ENCODE assay signal across 34 mouse cellular contexts in genomic region chr6:53120385-53120784, GRCm38 (mm10).
"Had no signal": no experiment of that assay in that cellular context is flagged by ENCODE, and none has a peak within 500 bp of the region (broad histone marks: within the 10 kb centered on the region; RNA-seq: fewer than 3 reads in every experiment).

No protein-coding gene starts in this region.

- H3K27me3 ChIP-seq: heart, embryonic 12.5 days; heart, embryonic 13.5 days; heart, embryonic 15.5 days; hindbrain, embryonic 12.5 days; hindbrain, embryonic 13.5 days; hindbrain, embryonic 15.5 days; intestine, embryonic 15.5 days; kidney, embryonic 15.5 days had no signal

- H3K9me3 ChIP-seq: heart, embryonic 15.5 days; hindbrain, embryonic 10.5 days; hindbrain, embryonic 12.5 days; hindbrain, embryonic 13.5 days; hindbrain, embryonic 15.5 days; intestine, embryonic 15.5 days; kidney, embryonic 15.5 days had no signal

- DNase-seq: heart, postnatal 10 days; heart, postnatal 14 days; heart, postnatal 36 days; heart, postnatal 4 days; kidney, adult 11 months; kidney, adult 18-20 months; kidney, adult 2 months; kidney, adult 8-10 months; kidney, adult 9 months; kidney, postnatal 10 days; kidney, postnatal 14 days; kidney, postnatal 25 days; kidney, postnatal 36 days; kidney, postnatal 4 days; layer of hippocampus, adult 9-11 months; layer of hippocampus, postnatal 36 days had no signal

- ATAC-seq: hindbrain, embryonic 16.5 days; hindbrain, postnatal 0 days; inflammation-experienced regulatory T-cells, adult 6 months; intestine, embryonic 15.5 days; intestine, embryonic 16.5 days; intestine, postnatal 0 days had no signal

- H3K4me1 ChIP-seq: heart, embryonic 15.5 days; hindbrain, embryonic 13.5 days; hindbrain, embryonic 15.5 days; intestine, embryonic 15.5 days; kidney, embryonic 15.5 days had no signal

- H3K4me3 ChIP-seq: heart, embryonic 12.5 days; heart, embryonic 13.5 days; heart, embryonic 15.5 days; hindbrain, embryonic 10.5 days; hindbrain, embryonic 12.5 days; hindbrain, embryonic 13.5 days; hindbrain, embryonic 15.5 days; intestine, embryonic 15.5 days; kidney, embryonic 15.5 days; layer of hippocampus, adult 2 months; left cerebral cortex, adult 2 months had no signal

- H3K9ac ChIP-seq: heart, embryonic 12.5 days; heart, embryonic 13.5 days; heart, embryonic 15.5 days; hindbrain, embryonic 12.5 days; hindbrain, embryonic 13.5 days; hindbrain, embryonic 14.5 days; hindbrain, embryonic 15.5 days; intestine, embryonic 15.5 days; kidney, embryonic 15.5 days had no signal

- H3K4me2 ChIP-seq: heart, embryonic 12.5 days; heart, embryonic 13.5 days; heart, embryonic 15.5 days; hindbrain, embryonic 12.5 days; hindbrain, embryonic 13.5 days; hindbrain, embryonic 14.5 days; hindbrain, embryonic 15.5 days; intestine, embryonic 15.5 days; kidney, embryonic 15.5 days had no signal

- H3K36me3 ChIP-seq: heart, embryonic 12.5 days; heart, embryonic 13.5 days; heart, embryonic 15.5 days; hindbrain, embryonic 10.5 days; hindbrain, embryonic 12.5 days; hindbrain, embryonic 13.5 days; hindbrain, embryonic 15.5 days; intestine, embryonic 15.5 days; kidney, embryonic 15.5 days had no signal

- H3K27ac ChIP-seq: heart, embryonic 13.5 days; heart, embryonic 15.5 days; hindbrain, embryonic 10.5 days; hindbrain, embryonic 12.5 days; hindbrain, embryonic 13.5 days; hindbrain, embryonic 14.5 days; hindbrain, embryonic 15.5 days; hindbrain, postnatal 0 days; intestine, embryonic 15.5 days; kidney, embryonic 15.5 days; kidney, postnatal 0 days; layer of hippocampus, adult 2 months; left cerebral cortex, adult 2 months had no signal
